Mouse (Mus musculus) embryonic facial prominence, embryonic 12.5 days (tissue): Measurements from ENCODE around the gene Tbc1d14. TPM values are rescaled to one million over a fixed set of nuclear protein-coding genes. Genes with fewer than 3 reads are reported as not detected.
A peak's percentile ranks its signal among the peaks of the same experiment; 100 is the strongest.

ENCODE experiments used
- ATAC-seq: fragments of 200-750 bp; cut with Nextera tagmentation; 2 replicates; pipeline ENCODE4 v1.8.0; 2017; ENCODE audit not compliant: insufficient number of reproducible peaks, insufficient read depth, low FRiP score, low TSS enrichment
- H3K27ac ChIP-seq: fragments of 300-500 bp; sonication (generic); 2 replicates; pipeline ENCODE4 v1.5.1; 2016; ENCODE audit warnings: mild to moderate bottlenecking
- H3K27me3 ChIP-seq: fragments of 300-500 bp; sonication (generic); 2 replicates; pipeline ENCODE4 v1.6.1; 2016; ENCODE audit warnings: mild to moderate bottlenecking, moderate library complexity
- H3K36me3 ChIP-seq: fragments of 300-500 bp; sonication (generic); 2 replicates; pipeline ENCODE4 v1.6.1; 2016; ENCODE audit warnings: mild to moderate bottlenecking
- H3K4me1 ChIP-seq: fragments of 300-500 bp; sonication (generic); 2 replicates; pipeline ENCODE4 v1.6.1; 2016
- H3K4me2 ChIP-seq: fragments of 300-500 bp; sonication (generic); replicated peaks from 2 replicates; pipeline ENCODE4 v1.6.1; 2016; ENCODE audit warnings: mild to moderate bottlenecking, moderate library complexity
- H3K4me3 ChIP-seq: fragments of 300-500 bp; sonication (generic); 2 replicates; pipeline ENCODE4 v1.5.1; 2016; ENCODE audit warnings: mild to moderate bottlenecking
- H3K9ac ChIP-seq: fragments of 300-500 bp; sonication (generic); 2 replicates; pipeline ENCODE4 v1.6.1; 2016; ENCODE audit warnings: mild to moderate bottlenecking, moderate library complexity
- H3K9me3 ChIP-seq: fragments of 300-500 bp; sonication (generic); 2 replicates; pipeline ENCODE4 v1.6.1; 2016; ENCODE audit warnings: mild to moderate bottlenecking, moderate library complexity
- WGBS: fragments of 180-500 bp; shearing (Covaris S2); methylation state at CpG from one replicate; pipeline ENCODE4 v1.1.7; 2016; 5-methylcytosine and 5-hydroxymethylcytosine counted together
- polyA plus RNA-seq: library from polyadenylated mRNA; unstranded; fragments of >200 nt; fragmentation: Nextera tagmentation; extraction: Ambion mirVana; gene quantifications from 2 replicates; pipeline ENCODE4 v1.2.1, GENCODE M21; 2016

Tbc1d14 gene
- polyA plus RNA-seq, 1 experiment from 2014 or later: 44.5 TPM

DNA sequence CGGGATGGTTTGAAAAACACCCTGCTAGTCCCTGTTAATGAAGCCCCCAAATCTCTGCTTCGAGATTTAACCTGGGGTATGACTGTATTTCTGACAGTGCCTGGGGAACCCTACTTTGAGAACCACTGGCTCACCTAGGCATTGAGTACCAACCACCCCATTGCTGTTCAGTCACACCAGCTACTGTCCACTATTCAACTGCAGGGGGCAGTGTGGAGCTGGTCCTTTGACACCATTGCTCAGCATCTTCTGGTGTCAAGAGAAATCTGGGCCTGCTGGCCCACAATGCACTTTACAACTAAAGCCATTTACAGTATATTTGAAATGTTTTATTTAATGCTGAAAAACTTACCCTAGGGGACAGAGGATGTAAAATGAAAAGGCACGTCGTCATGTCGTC, 118.8 kb downstream of the Tbc1d14 start:
- H3K36me3 ChIP-seq: peaks cover 44% of the 10 kb centered on the region
- WGBS: 89% methylated on average over 5 of the region's 5 CpGs
- no peak overlapping the region for H3K4me2 ChIP-seq
- no peaks in the 10 kb centered on the region for H3K27me3 ChIP-seq
- H3K27ac ChIP-seq: no peak overlapping the region
- H3K9me3 ChIP-seq: no peaks in the 10 kb centered on the region
- H3K4me3 ChIP-seq: no peak overlapping the region
- no peak for ATAC-seq
- H3K9ac ChIP-seq: no peak overlapping the region
- H3K4me1 ChIP-seq: no peaks in the 10 kb centered on the region

GRCm38 (mm10) chr5:36472876-36473655, 120.0 kb downstream of the Tbc1d14 start:
- WGBS: 90% methylated on average over 4 of the region's 4 CpGs
- H3K27me3 ChIP-seq: no peaks in the 10 kb centered on the region
- no peak overlapping the region for H3K4me3 ChIP-seq
- H3K9me3 ChIP-seq: no peaks in the 10 kb centered on the region
- H3K4me1 ChIP-seq: no peaks in the 10 kb centered on the region
- no peak overlapping the region for H3K27ac ChIP-seq
- no peak overlapping the region for H3K9ac ChIP-seq
- H3K4me2 ChIP-seq: no peak overlapping the region
- no peak for ATAC-seq
- peaks cover 44% of the 10 kb centered on the region for H3K36me3 ChIP-seq

- H3K4me3 ChIP-seq: no peak overlapping the region
- no peak overlapping the region for H3K9ac ChIP-seq
- H3K27me3 ChIP-seq: no peaks in the 10 kb centered on the region
- H3K9me3 ChIP-seq: no peaks in the 10 kb centered on the region
- H3K36me3 ChIP-seq: peaks cover 44% of the 10 kb centered on the region
- no peak overlapping the region for H3K27ac ChIP-seq
- ATAC-seq: no peak
- whole genome bisulfite sequencing: 91% methylated on average over 8 of the region's 8 CpGs
- no peak overlapping the region for H3K4me2 ChIP-seq
- H3K4me1 ChIP-seq: peaks cover 3% of the 10 kb centered on the region
Observed at GRCm38 (mm10) chr5:36471206-36471605, 121.9 kb downstream of the Tbc1d14 start.

- ATAC-seq: no peak
- no peak overlapping the region for H3K27ac ChIP-seq
- H3K36me3 ChIP-seq: peaks cover 14% of the 10 kb centered on the region
- H3K9me3 ChIP-seq: no peaks in the 10 kb centered on the region
- H3K27me3 ChIP-seq: no peaks in the 10 kb centered on the region
- H3K4me2 ChIP-seq: peak overlapping the region; percentile 98
- 28% methylated on average over 8 of the region's 8 CpGs for WGBS
- peak overlapping the region; percentile 99 for H3K4me3 ChIP-seq
- peak overlapping the region; percentile 86 for H3K9ac ChIP-seq
- H3K4me1 ChIP-seq: peaks cover 17% of the 10 kb centered on the region
Observed at GRCm38 (mm10) chr5:36465889-36466288, 127.2 kb downstream of the Tbc1d14 start.

DNA sequence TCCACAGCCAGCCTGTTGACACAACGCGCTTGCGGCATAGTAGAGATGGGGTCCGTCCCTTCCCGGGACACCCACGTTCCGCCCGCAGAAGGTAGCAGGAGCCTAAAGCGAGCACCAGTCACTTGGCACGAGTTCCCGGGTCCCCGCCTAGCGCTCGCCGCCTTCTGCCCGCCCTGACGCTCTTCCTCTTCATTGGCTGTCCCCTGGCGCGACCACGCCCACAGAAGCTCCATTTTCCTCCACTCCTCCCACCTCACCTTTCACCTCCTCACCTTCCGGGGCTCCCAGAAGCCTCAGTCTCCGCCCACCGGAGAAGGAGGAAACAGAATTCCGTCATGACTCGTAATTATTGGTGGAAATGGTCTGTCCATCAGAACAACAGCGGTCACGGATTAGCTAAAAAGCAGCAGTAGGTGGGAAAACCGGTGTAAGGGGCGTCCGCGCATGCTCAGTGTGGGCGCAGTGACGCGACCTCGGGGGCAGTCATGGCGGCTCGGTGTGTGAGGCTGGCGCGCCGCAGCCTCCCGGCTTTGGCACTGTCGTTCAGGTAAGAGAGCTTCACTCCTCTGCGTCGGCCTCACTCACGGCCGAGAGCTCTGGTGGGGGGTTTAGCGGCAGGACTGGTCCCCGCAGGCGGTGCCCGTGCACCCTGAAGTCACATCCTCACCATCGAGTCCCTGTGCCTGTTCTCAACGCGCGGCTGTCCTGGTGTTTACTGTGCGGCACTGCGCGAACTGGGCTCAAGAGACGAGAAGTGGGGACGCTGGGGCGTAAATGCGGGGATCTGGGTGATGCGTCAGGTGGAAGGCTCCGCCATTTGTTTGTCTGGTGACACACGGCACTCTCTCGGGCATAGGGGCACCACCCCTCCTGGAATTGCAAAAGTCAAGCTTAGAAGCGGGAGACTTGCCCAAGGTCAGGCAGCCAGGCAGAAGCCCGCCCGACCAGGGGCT, 128.1 kb downstream of the Tbc1d14 start, which contains the start of gene Grpel1:
TSS of gene Grpel1 (plus strand) at position 290 of the 953 bp plus-strand sequence.
- H3K4me1 ChIP-seq: peaks cover 17% of the 10 kb centered on the region
- peak within 1 kb of the TSS; percentile 86 for H3K9ac ChIP-seq
- no peaks in the 10 kb centered on the region for H3K9me3 ChIP-seq
- ATAC-seq: peak; percentile 91
- H3K27me3 ChIP-seq: no peaks in the 10 kb centered on the region
- H3K4me3 ChIP-seq: peak within 1 kb of the TSS; percentile 99
- H3K36me3 ChIP-seq: peaks cover 7% of the 10 kb centered on the region; the same call in 1 of the 2 replicates
- 1% methylated on average over 68 of the region's 68 CpGs for WGBS
- H3K27ac ChIP-seq: 0 out of 2 replicates have a peak within 1 kb of the TSS, but pooled peaks have one; percentile 19
- H3K4me2 ChIP-seq: peak within 1 kb of the TSS; percentile 98

DNA sequence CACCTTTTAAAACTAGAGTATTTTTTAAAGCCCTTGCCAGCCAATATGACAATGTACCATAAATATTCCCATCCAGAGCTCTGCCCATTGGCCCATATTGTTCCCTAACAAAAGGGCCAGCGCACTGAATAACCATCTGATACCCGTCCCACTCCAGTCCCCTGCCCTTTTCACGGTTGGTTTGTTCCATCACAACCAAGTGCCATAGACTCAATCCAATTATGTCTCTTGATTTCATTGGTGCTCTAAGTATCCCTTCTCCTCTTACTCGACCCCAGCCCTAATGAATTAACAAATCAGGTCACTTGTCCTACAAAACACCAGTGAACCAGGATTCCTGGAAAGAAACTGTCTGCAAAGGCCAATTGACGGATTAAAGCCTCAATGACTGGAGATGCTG, 129.7 kb downstream of the Tbc1d14 start:
- ATAC-seq: no peak
- no peak overlapping the region for H3K4me2 ChIP-seq
- no peaks in the 10 kb centered on the region for H3K27me3 ChIP-seq
- no peaks in the 10 kb centered on the region for H3K36me3 ChIP-seq
- H3K4me1 ChIP-seq: peaks cover 17% of the 10 kb centered on the region
- no peak overlapping the region for H3K4me3 ChIP-seq
- no peak overlapping the region for H3K9ac ChIP-seq
- no peak overlapping the region for H3K27ac ChIP-seq
- H3K9me3 ChIP-seq: no peaks in the 10 kb centered on the region
- 38% methylated on average over 5 of the region's 5 CpGs for WGBS

DNA sequence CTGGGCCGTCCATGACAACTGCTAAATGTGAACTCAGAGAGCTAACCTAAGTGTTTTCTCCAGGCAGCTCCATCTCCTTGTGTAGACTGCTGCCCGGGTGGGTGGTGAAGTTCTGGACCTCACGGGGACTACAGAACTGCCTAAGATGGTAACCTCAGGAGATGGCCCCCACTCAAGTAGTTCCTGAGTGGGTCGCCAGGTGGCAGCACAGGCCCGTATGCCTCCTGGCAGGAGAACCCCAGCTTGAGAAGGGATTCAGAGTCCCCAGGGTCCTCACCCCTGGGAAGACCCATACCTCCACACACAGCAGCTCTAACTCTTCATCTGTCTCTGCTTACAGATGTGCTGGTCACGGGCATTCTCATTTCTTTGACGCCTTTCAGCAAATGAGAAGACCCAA, 130.3 kb downstream of the Tbc1d14 start:
- no peak overlapping the region for H3K4me2 ChIP-seq
- H3K9me3 ChIP-seq: no peaks in the 10 kb centered on the region
- ATAC-seq: no peak
- peaks cover 17% of the 10 kb centered on the region for H3K4me1 ChIP-seq
- H3K4me3 ChIP-seq: no peak overlapping the region
- no peaks in the 10 kb centered on the region for H3K27me3 ChIP-seq
- no peak overlapping the region for H3K27ac ChIP-seq
- no peaks in the 10 kb centered on the region for H3K36me3 ChIP-seq
- WGBS: 24% methylated on average over 7 of the region's 7 CpGs
- H3K9ac ChIP-seq: no peak overlapping the region

GRCm38 (mm10) chr5:36461231-36461630, 131.8 kb downstream of the Tbc1d14 start:
- WGBS: 55% methylated on average over 2 of the region's 2 CpGs
- no peak overlapping the region for H3K9ac ChIP-seq
- H3K36me3 ChIP-seq: no peaks in the 10 kb centered on the region

DNA sequence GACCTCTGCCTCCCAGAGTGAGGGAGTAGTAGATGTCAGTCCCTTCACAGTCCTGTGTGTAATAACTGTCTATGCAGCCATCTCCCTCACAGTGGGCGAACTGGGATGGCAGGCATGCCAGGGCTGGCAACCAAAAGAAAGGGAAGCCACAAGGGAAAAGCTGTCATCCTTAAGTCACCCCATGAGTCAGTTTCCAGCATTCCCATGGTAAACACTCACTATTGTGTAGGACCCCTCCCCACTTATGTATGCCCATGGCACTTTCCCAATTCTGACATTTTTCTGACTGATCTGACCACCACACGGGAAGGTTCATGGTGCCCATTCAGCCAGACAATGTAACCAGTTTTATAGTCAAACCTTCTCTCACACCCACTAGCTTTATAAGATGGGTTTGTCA, 132.4 kb downstream of the Tbc1d14 start:
- Histone ChIP-seq H3K4me3 (no peak overlapping the region), H3K4me2 (no peak overlapping the region), H3K9me3 (no peaks in the 10 kb centered on the region), H3K27me3 (no peaks in the 10 kb centered on the region), H3K27ac (no peak overlapping the region), H3K4me1 (peaks cover 9% of the 10 kb centered on the region), H3K9ac (no peak overlapping the region), H3K36me3 (no peaks in the 10 kb centered on the region)
- WGBS: 75% methylated on average over 2 of the region's 2 CpGs
- no peak for ATAC-seq

More at GRCm38 (mm10) chr5:36461231-36461630, 131.8 kb downstream of the Tbc1d14 start:
- H3K4me3 ChIP-seq: no peak overlapping the region
- H3K4me2 ChIP-seq: no peak overlapping the region
- H3K9me3 ChIP-seq: no peaks in the 10 kb centered on the region
- H3K4me1 ChIP-seq: peaks cover 14% of the 10 kb centered on the region
- H3K27ac ChIP-seq: no peak overlapping the region
- ATAC-seq: no peak
- no peaks in the 10 kb centered on the region for H3K27me3 ChIP-seq

GRCm38 (mm10) chr5:36458926-36459325, 134.2 kb downstream of the Tbc1d14 start:
- H3K4me3 ChIP-seq: no peak overlapping the region
- H3K9me3 ChIP-seq: no peaks in the 10 kb centered on the region
- ATAC-seq: no peak
- H3K27ac ChIP-seq: no peak overlapping the region
- H3K27me3 ChIP-seq: no peaks in the 10 kb centered on the region
- WGBS: 16% methylated on average over 4 of the region's 4 CpGs
- H3K9ac ChIP-seq: no peak overlapping the region
- peaks cover 3% of the 10 kb centered on the region for H3K4me1 ChIP-seq
- H3K4me2 ChIP-seq: no peak overlapping the region
- H3K36me3 ChIP-seq: no peaks in the 10 kb centered on the region

- WGBS: 75% methylated on average over 4 of the region's 4 CpGs
Observed at GRCm38 (mm10) chr5:36457706-36458105, 135.4 kb downstream of the Tbc1d14 start.

More at GRCm38 (mm10) chr5:36457706-36458105, 135.4 kb downstream of the Tbc1d14 start:
- H3K9me3 ChIP-seq: no peaks in the 10 kb centered on the region
- no peak overlapping the region for H3K4me2 ChIP-seq
- no peaks in the 10 kb centered on the region for H3K36me3 ChIP-seq
- H3K27ac ChIP-seq: no peak overlapping the region
- ATAC-seq: no peak
- no peaks in the 10 kb centered on the region; the same call in 1 of the 2 replicates for H3K4me1 ChIP-seq
- H3K4me3 ChIP-seq: no peak overlapping the region
- no peaks in the 10 kb centered on the region for H3K27me3 ChIP-seq
- no peak overlapping the region for H3K9ac ChIP-seq
